Mouse (Mus musculus) adrenal gland, adult (tissue): ENCODE data around the gene Zfp277.

ENCODE experiments used
- DNase-seq, 2 experiments: peaks; one replicate each; pipeline ENCODE4 v3.0.0; 2022 to 2023; ENCODE audit warnings: low spot score in 1 of 2; ENCODE audit not compliant: inconsistent age in 2 of 2

The Zfp277 gene

GRCm38 (mm10) chr12:40445648-40446449, at the start of gene Zfp277, which contains the start of gene Dock4:
Gene Zfp277, minus strand, starts transcription at chr12:40445902.
Gene Dock4, plus strand, starts transcription at chr12:40445952.
- DNase-seq: peak; percentile 99 to 100

DNA sequence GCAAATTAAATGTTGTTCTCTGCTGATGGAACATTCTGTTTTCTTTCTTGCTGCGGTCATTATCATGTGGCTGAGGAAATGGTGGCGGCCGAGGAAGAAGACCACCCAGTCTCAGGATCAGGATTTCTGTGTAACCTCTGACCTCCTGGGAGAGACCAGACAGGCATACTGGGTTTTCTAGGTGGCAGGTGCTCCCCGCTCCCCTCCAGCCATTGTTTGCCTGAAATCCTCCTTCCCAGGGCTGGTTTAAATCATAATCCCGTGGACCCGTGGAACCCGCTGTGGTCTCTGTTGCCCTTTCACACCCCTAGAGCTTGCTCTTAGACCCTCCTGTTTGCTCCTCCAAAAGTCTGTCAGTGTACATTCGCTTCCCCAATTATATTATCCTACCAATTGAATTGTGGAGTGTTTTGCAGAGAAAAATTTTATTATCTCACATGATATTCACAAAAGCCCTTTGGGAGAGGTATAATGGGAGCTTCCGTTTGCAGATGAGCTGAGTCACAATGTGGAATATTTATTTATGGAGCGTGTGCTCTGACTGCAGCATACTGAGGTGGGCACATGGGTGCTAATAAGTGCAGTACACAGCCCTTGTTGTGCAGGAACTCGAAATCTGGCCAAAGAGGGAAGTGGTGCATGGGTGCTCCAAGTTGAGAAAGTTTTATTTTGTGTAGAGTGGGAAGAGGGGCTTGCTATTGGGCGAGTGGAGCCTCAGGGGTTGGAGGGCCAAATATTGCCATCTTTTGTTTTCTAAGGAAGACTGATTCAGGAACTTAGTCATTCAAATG, 40.5 kb upstream of the Zfp277 start:
- no peak for DNase-seq

- no peak for DNase-seq
Observed at GRCm38 (mm10) chr12:40485210-40485609, 39.5 kb upstream of the Zfp277 start.

DNA sequence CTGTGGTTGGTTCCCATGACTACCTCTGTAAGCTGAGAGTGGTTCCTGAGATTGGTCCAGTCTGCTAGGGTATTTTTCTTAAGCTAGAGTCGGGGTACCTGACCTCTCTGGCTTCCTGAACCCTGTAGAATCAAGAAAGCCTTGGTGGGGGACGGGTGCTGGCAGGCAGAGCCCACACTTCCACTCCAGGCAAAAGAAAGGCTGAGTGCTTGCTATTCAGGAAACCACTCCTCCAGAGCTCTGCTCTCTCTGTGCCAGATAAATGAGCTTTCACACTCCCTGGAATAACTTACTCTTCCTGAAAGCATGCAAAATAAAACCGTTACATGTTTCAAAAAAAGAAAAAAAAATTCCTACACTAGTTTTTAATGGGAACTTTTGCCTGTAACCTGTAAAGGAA, 38.5 kb upstream of the Zfp277 start:
- peak in 1 of 2 experiments; percentile 48 for DNase-seq

- DNase-seq: peak; percentile 42 to 75
Observed at GRCm38 (mm10) chr12:40477621-40478452, 32.1 kb upstream of the Zfp277 start.

DNA sequence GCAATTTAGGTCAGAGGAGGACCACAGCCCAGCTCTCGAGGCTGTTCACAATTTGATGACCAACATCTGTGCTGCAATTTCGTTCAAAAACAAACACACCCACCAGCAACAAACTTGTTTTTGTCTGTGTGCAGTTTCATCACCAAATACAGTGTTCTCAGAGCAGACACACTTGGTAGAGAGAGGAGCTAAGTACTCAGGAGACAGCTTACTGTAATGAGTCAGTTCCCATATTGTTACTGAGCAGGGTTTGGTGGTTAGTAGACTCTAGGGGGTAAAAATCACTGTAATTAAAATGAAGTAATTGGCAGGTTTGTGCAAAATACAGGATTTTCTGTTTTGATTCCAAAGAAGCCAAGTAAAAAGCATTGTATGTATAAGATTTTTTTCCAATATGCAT, 28.0 kb upstream of the Zfp277 start:
- no peak for DNase-seq

- DNase-seq: peak; percentile 28 to 72
Observed at GRCm38 (mm10) chr12:40471649-40472399, 26.1 kb upstream of the Zfp277 start.

GRCm38 (mm10) chr12:40469009-40469408, 23.3 kb upstream of the Zfp277 start:
- DNase-seq: no peak

DNA sequence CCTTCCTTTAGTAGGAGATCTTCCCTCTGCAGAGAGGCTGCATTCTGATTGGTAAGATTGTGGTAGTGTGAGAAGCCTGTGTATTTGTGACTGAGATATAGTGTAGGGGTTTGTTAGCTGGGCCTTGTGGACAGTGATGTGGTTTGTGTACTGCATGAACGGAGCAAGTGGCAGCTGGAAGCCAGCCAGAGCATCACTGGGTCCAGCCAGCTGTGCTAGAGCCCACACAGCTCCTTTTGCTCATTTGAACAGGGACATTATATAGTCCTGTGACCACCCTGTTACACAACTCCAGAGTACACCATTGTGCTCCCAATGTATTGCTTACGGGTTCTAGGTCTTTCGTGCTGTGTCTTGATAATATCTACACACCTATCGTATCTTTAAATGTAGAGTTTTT, 22.5 kb upstream of the Zfp277 start:
- no peak for DNase-seq

- DNase-seq: no peak
Observed at GRCm38 (mm10) chr12:40464282-40464681, 18.6 kb upstream of the Zfp277 start.

- DNase-seq: no peak
Observed at GRCm38 (mm10) chr12:40463828-40464227, 18.1 kb upstream of the Zfp277 start.

GRCm38 (mm10) chr12:40462693-40463235, 17.1 kb upstream of the Zfp277 start:
- DNase-seq: peak in 1 of 2 experiments; percentile 52

- no peak for DNase-seq
Observed at GRCm38 (mm10) chr12:40459673-40460265, 14.1 kb upstream of the Zfp277 start.

- peak; percentile 48 to 70 for DNase-seq
Observed at GRCm38 (mm10) chr12:40458977-40459376, 13.3 kb upstream of the Zfp277 start.

DNA sequence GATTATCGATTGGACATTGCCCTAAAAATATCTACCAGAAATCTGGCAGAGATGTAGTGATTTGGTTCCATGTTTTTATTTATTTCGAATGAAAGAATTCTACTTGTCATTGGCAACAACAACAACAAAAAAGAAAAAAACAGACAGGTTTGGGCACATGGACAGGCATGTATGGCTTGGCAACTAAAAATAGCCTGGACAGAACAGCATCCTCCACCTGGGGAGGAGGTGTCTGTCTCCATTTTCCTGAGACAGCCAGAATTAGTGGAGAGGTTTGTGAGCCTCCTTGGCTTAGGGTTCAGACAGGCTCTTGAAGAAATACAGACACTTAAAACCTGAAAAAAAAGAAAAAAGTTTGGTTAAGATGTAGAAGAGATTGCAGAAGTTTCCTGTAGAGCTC, 10.8 kb upstream of the Zfp277 start:
- no peak for DNase-seq

GRCm38 (mm10) chr12:40449119-40449795, 3.6 kb upstream of the Zfp277 start:
- DNase-seq: no peak

- DNase-seq: peak; percentile 19 to 56
Observed at GRCm38 (mm10) chr12:40447561-40448355, 2.1 kb upstream of the Zfp277 start.
